Mouse (Mus musculus): ENCODE data around the gene Sh3rf1. TPM values are rescaled to one million over a fixed set of nuclear protein-coding genes. Genes with fewer than 3 reads are reported as not detected.

The Sh3rf1 gene
- total RNA-seq, 1 experiment from 2014 or later = 9.3 TPM

GRCm38 (mm10) chr8:61243491-61243890, 19.8 kb downstream of the Sh3rf1 start:
- ATAC-seq (replicated peaks in 1 of 2; ENCODE audit: insufficient read depth in 1 of 2, low FRiP score in 2 of 2, low TSS enrichment in 1 of 2, low read depth in 1 of 2, poor library complexity in 2 of 2, severe bottlenecking in 2 of 2) = no peak

GRCm38 (mm10) chr8:61244157-61244556, 20.5 kb downstream of the Sh3rf1 start:
- ATAC-seq (replicated peaks in 1 of 2; ENCODE audit: insufficient read depth in 1 of 2, low FRiP score in 2 of 2, low TSS enrichment in 1 of 2, low read depth in 1 of 2, poor library complexity in 2 of 2, severe bottlenecking in 2 of 2) = no peak

DNA sequence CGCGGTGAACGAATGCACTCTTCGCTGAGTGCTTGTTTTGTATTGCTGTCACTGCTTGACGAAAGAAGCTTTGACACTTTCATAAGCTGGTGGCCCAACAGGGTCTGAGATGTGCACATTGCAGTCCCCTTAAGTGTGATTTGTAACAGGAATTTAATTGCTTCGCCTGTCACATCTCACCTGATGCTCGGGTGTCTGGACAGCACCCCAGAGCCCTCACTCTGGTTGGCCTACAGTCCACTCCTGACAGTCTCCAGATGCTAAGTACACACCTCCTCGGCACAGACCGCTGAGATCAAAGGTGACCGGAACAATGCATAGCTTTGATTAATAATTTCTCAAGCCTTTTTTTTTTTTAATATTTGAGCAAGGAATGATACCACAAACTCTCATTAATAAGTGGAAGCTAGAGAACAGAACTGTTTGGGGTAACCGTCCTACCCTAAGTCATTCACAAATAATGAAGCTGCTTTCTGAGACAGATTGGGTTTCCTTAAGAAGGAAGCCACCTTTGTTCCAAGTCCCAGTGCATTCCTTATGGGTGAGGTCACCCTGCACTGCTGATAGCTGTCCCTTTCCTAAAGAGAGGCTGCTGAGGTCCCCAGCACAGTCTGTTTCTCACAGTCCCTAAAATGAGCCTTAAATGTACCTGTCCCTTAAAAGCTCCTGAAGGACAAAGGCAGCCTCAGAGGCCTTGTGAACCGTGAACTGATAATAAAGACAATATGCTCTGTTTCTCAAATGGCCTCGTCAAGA, 23.8 kb downstream of the Sh3rf1 start:
- no peak for ATAC-seq (replicated peaks in 1 of 2; ENCODE audit: insufficient read depth in 1 of 2, low FRiP score in 2 of 2, low TSS enrichment in 1 of 2, low read depth in 1 of 2, poor library complexity in 2 of 2, severe bottlenecking in 2 of 2)

- ATAC-seq (replicated peaks in 1 of 2; ENCODE audit: insufficient read depth in 1 of 2, low FRiP score in 2 of 2, low TSS enrichment in 1 of 2, low read depth in 1 of 2, poor library complexity in 2 of 2, severe bottlenecking in 2 of 2) = no peak
Measured at GRCm38 (mm10) chr8:61249511-61249910, 25.8 kb downstream of the Sh3rf1 start.

DNA sequence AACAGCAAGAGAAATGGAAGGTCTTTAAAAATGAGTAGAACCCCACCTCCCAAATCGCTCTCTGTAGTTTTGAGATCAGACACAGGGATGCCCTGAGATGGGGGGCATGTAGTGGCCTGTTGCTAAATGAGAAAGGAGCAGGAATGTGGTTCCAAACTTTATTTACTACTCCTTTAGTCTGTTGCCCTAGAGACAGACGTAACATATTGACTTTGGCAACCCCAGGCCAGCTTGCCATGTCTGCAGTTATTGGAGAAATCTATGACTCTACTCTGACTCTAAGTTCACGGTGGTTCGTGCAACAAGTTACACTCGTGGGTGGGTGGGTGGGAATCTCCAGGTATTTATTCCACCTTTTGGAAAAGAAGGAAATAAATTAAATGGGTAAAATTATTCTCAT, 30.5 kb downstream of the Sh3rf1 start:
- ATAC-seq (replicated peaks in 1 of 2; ENCODE audit: insufficient read depth in 1 of 2, low FRiP score in 2 of 2, low TSS enrichment in 1 of 2, low read depth in 1 of 2, poor library complexity in 2 of 2, severe bottlenecking in 2 of 2) = no peak

DNA sequence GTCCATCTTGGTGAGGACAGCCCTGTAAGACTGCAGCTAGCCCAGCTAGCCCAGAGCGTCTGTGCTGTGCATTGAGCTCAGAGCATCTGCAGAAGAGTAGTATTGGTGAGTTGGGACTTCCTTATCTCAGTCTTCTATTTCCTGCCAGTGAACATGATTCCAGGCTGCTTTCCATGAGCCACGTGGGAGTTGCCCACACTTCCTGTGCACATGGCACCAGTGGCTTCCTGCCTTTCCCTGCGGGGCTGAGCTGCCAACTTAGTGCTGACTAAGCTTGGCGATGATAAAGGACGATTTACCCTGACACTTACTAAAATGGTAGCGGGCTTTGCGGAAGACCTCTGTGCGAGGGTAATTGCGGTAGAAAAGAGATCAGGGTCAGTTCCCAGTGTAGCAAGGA, 35.2 kb downstream of the Sh3rf1 start:
- ATAC-seq (replicated peaks in 1 of 2; ENCODE audit: insufficient read depth in 1 of 2, low FRiP score in 2 of 2, low TSS enrichment in 1 of 2, low read depth in 1 of 2, poor library complexity in 2 of 2, severe bottlenecking in 2 of 2) = peak; percentile 67 to 80

GRCm38 (mm10) chr8:61259526-61259925, 35.9 kb downstream of the Sh3rf1 start:
- no peak for ATAC-seq (replicated peaks in 1 of 2; ENCODE audit: insufficient read depth in 1 of 2, low FRiP score in 2 of 2, low TSS enrichment in 1 of 2, low read depth in 1 of 2, poor library complexity in 2 of 2, severe bottlenecking in 2 of 2)

DNA sequence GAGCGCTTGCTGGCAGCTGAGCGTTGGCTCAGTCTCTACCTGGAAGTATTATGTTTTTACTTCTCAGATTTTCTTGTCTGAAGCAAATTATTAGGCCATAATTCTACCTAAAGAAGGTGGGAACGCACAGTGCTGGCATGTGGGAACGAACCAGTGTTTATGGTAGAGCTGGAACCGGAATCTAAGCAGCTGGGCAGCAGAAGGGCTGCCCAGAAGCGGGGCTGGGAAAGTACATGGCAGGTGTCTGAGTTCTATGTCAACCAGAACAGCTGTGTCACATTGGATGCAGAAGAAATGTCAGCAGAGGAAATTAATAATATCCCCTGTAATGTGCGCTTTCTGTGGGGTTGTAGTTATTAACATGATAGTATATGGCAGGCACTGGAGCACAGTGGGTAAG, 36.9 kb downstream of the Sh3rf1 start:
- ATAC-seq (replicated peaks in 1 of 2; ENCODE audit: insufficient read depth in 1 of 2, low FRiP score in 2 of 2, low TSS enrichment in 1 of 2, low read depth in 1 of 2, poor library complexity in 2 of 2, severe bottlenecking in 2 of 2) = no peak

- ATAC-seq (replicated peaks in 1 of 2; ENCODE audit: insufficient read depth in 1 of 2, low FRiP score in 2 of 2, low TSS enrichment in 1 of 2, low read depth in 1 of 2, poor library complexity in 2 of 2, severe bottlenecking in 2 of 2) = no peak
Measured at GRCm38 (mm10) chr8:61261374-61261773, 37.7 kb downstream of the Sh3rf1 start.

DNA sequence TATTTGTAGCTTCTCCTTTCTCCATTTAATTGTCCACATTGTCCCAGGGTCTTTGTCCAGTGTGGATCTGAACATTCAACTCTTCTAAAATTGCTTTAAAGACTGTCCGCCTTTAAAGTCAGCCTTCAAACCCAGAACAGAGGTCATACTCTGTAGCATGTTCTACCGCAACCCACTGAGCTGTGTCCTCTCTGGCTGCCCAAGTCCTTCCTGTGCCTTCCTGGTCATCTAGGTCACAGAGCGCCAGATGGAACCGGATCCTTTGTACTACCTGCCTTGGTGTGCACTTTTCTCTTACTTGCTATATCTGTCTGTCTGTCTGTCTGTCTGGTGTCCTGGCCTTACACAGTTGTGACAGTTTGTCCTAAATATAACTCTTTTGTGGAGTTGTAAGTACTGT, 40.0 kb downstream of the Sh3rf1 start:
- ATAC-seq (replicated peaks in 1 of 2; ENCODE audit: insufficient read depth in 1 of 2, low FRiP score in 2 of 2, low TSS enrichment in 1 of 2, low read depth in 1 of 2, poor library complexity in 2 of 2, severe bottlenecking in 2 of 2) = no peak

DNA sequence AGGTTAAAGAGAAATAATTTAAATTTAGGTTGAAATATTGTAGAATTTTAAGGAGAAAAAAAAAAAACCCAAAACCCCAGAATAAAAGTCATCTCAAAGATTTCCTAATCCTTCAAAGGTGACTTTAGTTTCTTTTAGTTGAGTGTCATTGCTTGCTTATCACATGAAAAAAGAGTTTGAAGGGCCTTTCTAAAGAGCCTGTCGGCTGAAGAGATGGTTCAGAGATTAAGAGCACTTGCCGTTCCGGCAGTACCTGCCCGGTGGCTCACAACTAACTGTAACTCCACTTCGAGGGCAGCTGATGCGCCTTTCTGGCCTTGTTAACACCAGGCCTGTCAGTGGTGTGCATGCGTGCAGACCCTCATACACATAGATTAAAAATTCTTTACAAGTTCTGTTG, 41.2 kb downstream of the Sh3rf1 start:
- ATAC-seq (replicated peaks in 1 of 2; ENCODE audit: insufficient read depth in 1 of 2, low FRiP score in 2 of 2, low TSS enrichment in 1 of 2, low read depth in 1 of 2, poor library complexity in 2 of 2, severe bottlenecking in 2 of 2) = no peak

GRCm38 (mm10) chr8:61265390-61265789, 41.7 kb downstream of the Sh3rf1 start:
- ATAC-seq (replicated peaks in 1 of 2; ENCODE audit: insufficient read depth in 1 of 2, low FRiP score in 2 of 2, low TSS enrichment in 1 of 2, low read depth in 1 of 2, poor library complexity in 2 of 2, severe bottlenecking in 2 of 2) = peak in 1 of 2 experiments; percentile 51; a peak in 2 of 4 replicates

DNA sequence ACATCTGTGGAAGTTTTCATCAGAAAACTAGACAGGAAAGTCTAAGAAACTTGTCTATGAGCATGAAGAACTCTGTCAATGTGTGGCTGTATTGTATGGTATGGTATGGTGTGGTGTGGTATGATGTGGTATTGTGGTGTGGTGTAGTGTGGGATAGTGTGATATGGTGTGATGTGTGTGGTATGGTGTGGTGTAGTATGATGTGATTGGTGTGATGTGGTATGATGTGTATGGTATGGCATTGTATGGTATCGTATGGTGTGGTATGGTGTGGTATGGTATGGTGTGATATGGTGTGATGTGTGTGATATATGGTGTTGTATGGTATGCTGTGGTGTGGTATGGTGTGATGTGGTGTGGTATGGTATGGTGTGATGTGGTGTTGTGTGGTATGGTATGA, 43.4 kb downstream of the Sh3rf1 start:
- no peak for ATAC-seq (replicated peaks in 1 of 2; ENCODE audit: insufficient read depth in 1 of 2, low FRiP score in 2 of 2, low TSS enrichment in 1 of 2, low read depth in 1 of 2, poor library complexity in 2 of 2, severe bottlenecking in 2 of 2)

DNA sequence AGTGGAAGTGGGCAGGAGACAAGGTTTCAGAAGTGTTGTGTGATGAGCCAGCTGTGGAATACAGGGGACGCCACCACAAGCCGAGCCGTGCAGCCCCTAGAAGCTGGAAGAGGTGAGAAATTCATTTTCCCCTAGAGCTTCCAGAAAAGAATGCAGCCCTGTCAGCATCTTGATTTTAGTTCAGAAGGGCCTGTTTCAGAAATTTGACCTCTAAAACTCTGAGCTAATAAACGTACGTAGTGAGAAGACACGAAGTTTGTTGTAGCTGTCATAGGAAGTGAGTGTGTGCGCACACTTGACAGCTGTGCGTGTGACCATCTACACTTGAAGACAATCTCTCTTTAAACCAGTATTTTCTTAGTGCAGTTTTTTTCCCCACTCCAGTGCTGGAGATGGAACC, 44.0 kb downstream of the Sh3rf1 start:
- no peak for ATAC-seq (replicated peaks in 1 of 2; ENCODE audit: insufficient read depth in 1 of 2, low FRiP score in 2 of 2, low TSS enrichment in 1 of 2, low read depth in 1 of 2, poor library complexity in 2 of 2, severe bottlenecking in 2 of 2)

DNA sequence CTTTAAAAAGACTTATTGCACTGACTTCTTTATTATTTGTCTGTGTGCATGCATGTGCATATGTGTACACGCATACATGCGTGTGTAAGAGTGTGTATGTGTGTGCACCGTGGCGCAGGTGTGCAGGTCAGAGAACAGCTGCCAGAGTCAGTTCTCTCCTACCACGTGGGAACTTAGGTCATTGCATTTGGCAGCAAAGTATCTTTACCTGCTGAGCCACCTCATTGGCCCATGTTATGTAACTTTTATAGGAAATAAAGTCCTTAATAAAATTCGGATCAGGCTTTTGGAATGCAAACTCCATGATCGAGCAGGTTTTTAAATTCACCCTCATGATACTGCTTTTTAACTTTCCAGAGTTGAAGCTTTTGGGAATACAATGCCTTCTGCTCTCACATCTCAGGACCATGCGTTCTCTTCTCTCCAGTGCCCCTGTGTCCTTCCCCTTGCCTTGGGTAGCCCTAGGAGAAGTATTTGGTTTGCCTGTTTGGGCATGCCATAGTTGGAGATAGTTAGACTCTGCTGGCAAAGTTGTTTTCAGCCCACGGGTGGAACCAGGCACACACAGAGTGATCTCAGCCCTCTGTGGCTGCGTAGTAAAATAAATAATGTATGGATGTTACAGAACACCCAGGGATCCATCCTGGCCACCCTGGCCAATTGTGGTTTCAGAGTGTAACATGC, 44.7 kb downstream of the Sh3rf1 start:
- ATAC-seq (replicated peaks in 1 of 2; ENCODE audit: insufficient read depth in 1 of 2, low FRiP score in 2 of 2, low TSS enrichment in 1 of 2, low read depth in 1 of 2, poor library complexity in 2 of 2, severe bottlenecking in 2 of 2) = no peak

- no peak for ATAC-seq (replicated peaks in 1 of 2; ENCODE audit: insufficient read depth in 1 of 2, low FRiP score in 2 of 2, low TSS enrichment in 1 of 2, low read depth in 1 of 2, poor library complexity in 2 of 2, severe bottlenecking in 2 of 2)
Measured at GRCm38 (mm10) chr8:61270016-61270415, 46.3 kb downstream of the Sh3rf1 start.

- ATAC-seq (replicated peaks in 1 of 2; ENCODE audit: insufficient read depth in 1 of 2, low FRiP score in 2 of 2, low TSS enrichment in 1 of 2, low read depth in 1 of 2, poor library complexity in 2 of 2, severe bottlenecking in 2 of 2) = no peak
Measured at GRCm38 (mm10) chr8:61270541-61270940, 46.9 kb downstream of the Sh3rf1 start.

DNA sequence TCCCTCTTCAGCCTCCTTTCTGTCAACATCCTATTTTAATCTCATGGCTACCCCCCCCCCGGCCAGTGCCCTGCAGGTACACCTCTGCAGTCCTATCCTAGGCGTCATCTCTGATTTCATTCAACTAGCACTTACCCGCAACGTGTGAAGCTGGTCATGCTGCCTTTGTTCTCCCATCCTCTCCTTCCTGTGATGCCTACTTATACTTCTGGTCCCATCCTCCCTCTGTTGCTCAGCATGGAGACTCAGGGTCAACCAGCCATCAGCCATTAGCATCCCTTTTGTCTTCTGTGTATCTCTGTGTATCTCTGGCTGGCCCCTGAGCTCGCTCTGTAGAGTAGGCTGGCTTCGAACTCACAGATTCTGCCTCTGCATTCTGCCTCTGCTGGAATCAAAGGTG, 47.3 kb downstream of the Sh3rf1 start:
- no peak for ATAC-seq (replicated peaks in 1 of 2; ENCODE audit: insufficient read depth in 1 of 2, low FRiP score in 2 of 2, low TSS enrichment in 1 of 2, low read depth in 1 of 2, poor library complexity in 2 of 2, severe bottlenecking in 2 of 2)

GRCm38 (mm10) chr8:61272838-61273237, 49.2 kb downstream of the Sh3rf1 start:
- ATAC-seq (replicated peaks in 1 of 2; ENCODE audit: insufficient read depth in 1 of 2, low FRiP score in 2 of 2, low TSS enrichment in 1 of 2, low read depth in 1 of 2, poor library complexity in 2 of 2, severe bottlenecking in 2 of 2) = no peak

All from hematopoietic stem cell, adult 5-6 weeks (primary cell).